ENCODE assay signal across 21 mouse cellular contexts in the genomic region with DNA sequence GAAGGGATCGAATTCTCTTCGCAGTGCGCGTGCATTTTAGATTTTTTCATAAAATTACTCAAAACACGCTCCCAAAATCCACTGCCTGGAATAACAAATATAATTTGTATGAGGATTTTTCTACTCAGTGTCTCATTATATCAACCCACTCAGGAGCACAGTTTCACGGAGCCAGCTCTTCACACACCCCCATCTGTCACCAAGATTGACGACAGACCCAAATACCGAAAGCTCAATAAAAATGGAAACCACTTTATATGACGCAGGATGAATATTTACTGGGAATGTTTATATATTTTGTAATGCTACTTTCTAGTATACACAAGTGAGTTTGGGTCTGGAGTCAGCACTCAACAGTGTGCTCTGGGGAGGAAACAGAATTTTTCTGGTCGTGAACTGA.
"Had no signal": no experiment of that assay in that cellular context is flagged by ENCODE, and none has a peak within 500 bp of the region (broad histone marks: within the 10 kb centered on the region; RNA-seq: fewer than 3 reads in every experiment).

No protein-coding gene starts in this region.

- ATAC-seq: liver, postnatal 0 days; lung, postnatal 0 days; midbrain, embryonic 15.5 days had no signal

- H3K36me3 ChIP-seq: liver, embryonic 15.5 days; lung, embryonic 15.5 days; midbrain, embryonic 12.5 days; midbrain, embryonic 15.5 days; neural tube, embryonic 13.5 days; neural tube, embryonic 15.5 days had no signal

- H3K4me1 ChIP-seq: liver, embryonic 15.5 days; lung, embryonic 15.5 days; megakaryocyte, embryonic 14.5 days; midbrain, embryonic 12.5 days; midbrain, embryonic 15.5 days; neural tube, embryonic 13.5 days; neural tube, embryonic 15.5 days had no signal

- DNase-seq: liver, postnatal 0 days; lung, adult 2 months; lung, postnatal 14 days; lung, postnatal 36 days; retina, postnatal 1 day; right cerebral cortex, adult 18-20 months; right cerebral cortex, postnatal 25 days; right cerebral cortex, postnatal 4 days; spleen, adult 18-20 months; thymus, adult 2 months; thymus, postnatal 25 days; thymus, postnatal 4 days had no signal

- H3K9me3 ChIP-seq: liver, embryonic 15.5 days; lung, embryonic 15.5 days; midbrain, embryonic 12.5 days; midbrain, embryonic 15.5 days; neural tube, embryonic 13.5 days; neural tube, embryonic 15.5 days had no signal

- H3K4me3 ChIP-seq: liver, embryonic 15.5 days; lung, embryonic 15.5 days; megakaryocyte, embryonic 14.5 days; midbrain, embryonic 12.5 days; midbrain, embryonic 15.5 days; neural tube, embryonic 13.5 days; neural tube, embryonic 15.5 days had no signal

- H3K27me3 ChIP-seq: liver, embryonic 15.5 days; lung, embryonic 15.5 days; megakaryocyte, embryonic 14.5 days had no signal

- H3K9ac ChIP-seq: liver, embryonic 15.5 days; liver, postnatal 0 days; lung, embryonic 15.5 days; midbrain, embryonic 12.5 days; midbrain, embryonic 15.5 days; neural tube, embryonic 13.5 days; neural tube, embryonic 15.5 days had no signal

- H3K4me2 ChIP-seq: liver, embryonic 15.5 days; lung, embryonic 15.5 days; midbrain, embryonic 12.5 days; midbrain, embryonic 15.5 days; neural tube, embryonic 13.5 days; neural tube, embryonic 15.5 days had no signal

- H3K27ac ChIP-seq: liver, embryonic 15.5 days; lung, embryonic 15.5 days; macrophage; midbrain, embryonic 12.5 days; midbrain, embryonic 15.5 days; neural tube, embryonic 13.5 days; neural tube, embryonic 15.5 days had no signal
